30 mouse cellular contexts compared by ENCODE assay signal in genomic region chr11:113155515-113155914, GRCm38 (mm10).
"Had no signal": no experiment of that assay in that cellular context is flagged by ENCODE, and none has a peak within 500 bp of the region (broad histone marks: within the 10 kb centered on the region; RNA-seq: fewer than 3 reads in every experiment).

No protein-coding gene starts in this region.

- H3K4me3 ChIP-seq: limb, embryonic 10.5 days; limb, embryonic 12.5 days; limb, embryonic 13.5 days; limb, embryonic 15.5 days; liver, embryonic 12.5 days; liver, embryonic 13.5 days; liver, embryonic 15.5 days; lung, embryonic 15.5 days; megakaryocyte, embryonic 14.5 days; midbrain, embryonic 10.5 days; midbrain, embryonic 12.5 days; midbrain, embryonic 13.5 days; midbrain, embryonic 15.5 days; myocyte had no signal

- H3K27me3 ChIP-seq: limb, embryonic 12.5 days; limb, embryonic 13.5 days; limb, embryonic 15.5 days; liver, embryonic 12.5 days; liver, embryonic 13.5 days; liver, embryonic 15.5 days; lung, embryonic 15.5 days; midbrain, embryonic 12.5 days; midbrain, embryonic 13.5 days; midbrain, embryonic 15.5 days had no signal

- ATAC-seq: liver, embryonic 12.5 days; liver, postnatal 0 days; lung, postnatal 0 days; midbrain, embryonic 13.5 days; midbrain, embryonic 15.5 days; midbrain, embryonic 16.5 days had no signal

- H3K9ac ChIP-seq: limb, embryonic 12.5 days; limb, embryonic 13.5 days; limb, embryonic 15.5 days; liver, embryonic 12.5 days; liver, embryonic 13.5 days; liver, embryonic 14.5 days; liver, embryonic 15.5 days; liver, postnatal 0 days; lung, embryonic 14.5 days; lung, embryonic 15.5 days; midbrain, embryonic 12.5 days; midbrain, embryonic 13.5 days; midbrain, embryonic 15.5 days had no signal

- H3K27ac ChIP-seq: limb, embryonic 10.5 days; limb, embryonic 12.5 days; limb, embryonic 13.5 days; limb, embryonic 15.5 days; liver, embryonic 12.5 days; liver, embryonic 13.5 days; liver, embryonic 14.5 days; liver, embryonic 15.5 days; lung, embryonic 15.5 days; macrophage; midbrain, embryonic 10.5 days; midbrain, embryonic 12.5 days; midbrain, embryonic 13.5 days; midbrain, embryonic 15.5 days had no signal

- H3K4me1 ChIP-seq: liver, embryonic 12.5 days; liver, embryonic 13.5 days; liver, embryonic 15.5 days; megakaryocyte, embryonic 14.5 days; midbrain, embryonic 15.5 days had no signal

- H3K9me3 ChIP-seq: limb, embryonic 10.5 days; limb, embryonic 13.5 days; limb, embryonic 15.5 days; liver, embryonic 12.5 days; liver, embryonic 13.5 days; liver, embryonic 15.5 days; lung, embryonic 15.5 days; midbrain, embryonic 10.5 days; midbrain, embryonic 12.5 days; midbrain, embryonic 13.5 days; midbrain, embryonic 15.5 days had no signal

- H3K4me2 ChIP-seq: limb, embryonic 12.5 days; limb, embryonic 13.5 days; limb, embryonic 15.5 days; liver, embryonic 11.5 days; liver, embryonic 12.5 days; liver, embryonic 13.5 days; liver, embryonic 15.5 days; lung, embryonic 14.5 days; lung, embryonic 15.5 days; midbrain, embryonic 11.5 days; midbrain, embryonic 12.5 days; midbrain, embryonic 13.5 days; midbrain, embryonic 15.5 days had no signal

- H3K36me3 ChIP-seq: limb, embryonic 15.5 days; liver, embryonic 12.5 days; liver, embryonic 13.5 days; liver, embryonic 15.5 days; lung, embryonic 15.5 days; midbrain, embryonic 10.5 days; midbrain, embryonic 12.5 days; midbrain, embryonic 15.5 days had no signal

- DNase-seq: left cerebral cortex, postnatal 4 days; liver; liver, embryonic 13.5 days; liver, postnatal 0 days; lung, adult 2 months; lung, embryonic 14.5 days; lung, postnatal 10 days; lung, postnatal 14 days; lung, postnatal 36 days; lung, postnatal 4 days; midbrain, embryonic 14.5 days had no signal
